Mouse (Mus musculus) erythroid progenitor cell, adult 5-6 weeks (primary cell): ENCODE data around the gene Rab4a. TPM values are rescaled to one million over a fixed set of nuclear protein-coding genes. Genes with fewer than 3 reads are reported as not detected.
A peak's percentile ranks its signal among the peaks of the same experiment; 100 is the strongest.

Experiments
- ATAC-seq: replicated peaks from 2 replicates; pipeline ENCODE4 v1.8.0; 2016; ENCODE audit warnings: moderate number of reproducible peaks, mild to moderate bottlenecking, moderate TSS enrichment, inconsistent platforms; ENCODE audit not compliant: poor library complexity, low FRiP score, severe bottlenecking
- total RNA-seq, 2 experiments: library from RNA; stranded (forward) in 1 of 2; stranded (reverse) in 1 of 2; fragments of 150-400 nt in 1 of 2; fragments of 186-747, 209-891 nt in 1 of 2; gene quantifications; 2 replicates each; pipeline versions ENCODE4 v1.2.3 to v1.2.4; 2015 to 2017; ENCODE audit warnings: low replicate concordance in 2 of 2

The Rab4a gene
- total RNA-seq, 2 experiments from 2014 or later, result 1.7 TPM; not detected in 1

- ATAC-seq, result no peak
These were observed 18.4 kb upstream of the Rab4a start for GRCm38 (mm10) chr8:123787254-123787897.

- ATAC-seq, result no peak
These were observed 17.2 kb upstream of the Rab4a start for GRCm38 (mm10) chr8:123788416-123789170.

GRCm38 (mm10) chr8:123789461-123789860 is 16.3 kb upstream of the Rab4a start:
- no peak for ATAC-seq

GRCm38 (mm10) chr8:123789970-123790369 is 15.8 kb upstream of the Rab4a start:
- peak; percentile 58 for ATAC-seq

- ATAC-seq, result no peak
These were observed 14.5 kb upstream of the Rab4a start for GRCm38 (mm10) chr8:123791101-123791844.

- no peak for ATAC-seq
These were observed 13.9 kb upstream of the Rab4a start for GRCm38 (mm10) chr8:123791845-123792225.

- no peak for ATAC-seq
These were observed 11.9 kb upstream of the Rab4a start for GRCm38 (mm10) chr8:123793900-123794299.

- ATAC-seq, result no peak
These were observed 11.0 kb upstream of the Rab4a start for GRCm38 (mm10) chr8:123794766-123795165.

GRCm38 (mm10) chr8:123796758-123797157 is 9.0 kb upstream of the Rab4a start:
- 0 out of 2 replicates have a peak, but pooled peaks have one; percentile 29 for ATAC-seq

GRCm38 (mm10) chr8:123797928-123798327 is 7.9 kb upstream of the Rab4a start:
- ATAC-seq, result peak; percentile 60

GRCm38 (mm10) chr8:123799434-123799833 is 6.4 kb upstream of the Rab4a start:
- ATAC-seq, result no peak

GRCm38 (mm10) chr8:123799885-123800284 is 5.9 kb upstream of the Rab4a start:
- ATAC-seq, result no peak

GRCm38 (mm10) chr8:123800867-123801266 is 4.9 kb upstream of the Rab4a start:
- no peak for ATAC-seq

GRCm38 (mm10) chr8:123801538-123801937 is 4.2 kb upstream of the Rab4a start:
- ATAC-seq, result no peak

- ATAC-seq, result no peak
These were observed 2.1 kb upstream of the Rab4a start for GRCm38 (mm10) chr8:123803639-123804038.

- no peak for ATAC-seq
These were observed 1.2 kb upstream of the Rab4a start for GRCm38 (mm10) chr8:123804586-123804985.

GRCm38 (mm10) chr8:123805209-123805717 is 522 bp upstream of the Rab4a start:
- ATAC-seq, result no peak

- 0 out of 2 replicates have a peak, but pooled peaks have one; percentile 26 for ATAC-seq
These were observed 670 bp downstream of the Rab4a start for GRCm38 (mm10) chr8:123806374-123806935.

- ATAC-seq, result no peak
These were observed 1.2 kb downstream of the Rab4a start for GRCm38 (mm10) chr8:123807024-123807431.
